Mouse (Mus musculus) spleen, embryonic (tissue): Measurements from ENCODE around the gene Tyk2.

Experiments used
- CTCF ChIA-PET: fragments of 350-600 bp; sonication (Branson Sonifier 250); formaldehyde crosslinking; loops from one replicate; lab custom pipeline; 2022; lab: Charles Lee

Tyk2 gene

DNA sequence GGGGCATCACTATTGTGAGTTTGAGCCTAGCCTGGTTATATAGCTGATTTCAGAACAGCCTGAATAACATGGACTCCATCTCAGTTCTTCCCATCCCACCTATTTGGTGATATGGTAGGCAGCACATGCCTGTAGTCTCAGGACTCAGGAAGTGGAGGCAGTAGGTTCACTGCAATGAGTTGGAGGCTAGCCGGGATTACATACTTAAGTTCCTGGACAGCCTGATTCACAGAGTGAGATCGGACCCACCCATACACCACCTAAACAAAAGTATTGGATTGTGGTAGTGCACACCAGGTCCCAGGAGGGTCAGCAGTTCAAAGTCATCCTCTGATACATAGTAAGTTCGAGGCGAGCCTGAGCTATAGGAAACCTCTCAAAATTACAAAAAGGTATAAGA lies 58.4 kb downstream of the Tyk2 start:
- CTCF ChIA-PET: interaction anchor here (0.6 kb wide), 1 partner anchor 42 kb away, joined by 3 read pairs; no protein-coding TSS in a partner anchor

DNA sequence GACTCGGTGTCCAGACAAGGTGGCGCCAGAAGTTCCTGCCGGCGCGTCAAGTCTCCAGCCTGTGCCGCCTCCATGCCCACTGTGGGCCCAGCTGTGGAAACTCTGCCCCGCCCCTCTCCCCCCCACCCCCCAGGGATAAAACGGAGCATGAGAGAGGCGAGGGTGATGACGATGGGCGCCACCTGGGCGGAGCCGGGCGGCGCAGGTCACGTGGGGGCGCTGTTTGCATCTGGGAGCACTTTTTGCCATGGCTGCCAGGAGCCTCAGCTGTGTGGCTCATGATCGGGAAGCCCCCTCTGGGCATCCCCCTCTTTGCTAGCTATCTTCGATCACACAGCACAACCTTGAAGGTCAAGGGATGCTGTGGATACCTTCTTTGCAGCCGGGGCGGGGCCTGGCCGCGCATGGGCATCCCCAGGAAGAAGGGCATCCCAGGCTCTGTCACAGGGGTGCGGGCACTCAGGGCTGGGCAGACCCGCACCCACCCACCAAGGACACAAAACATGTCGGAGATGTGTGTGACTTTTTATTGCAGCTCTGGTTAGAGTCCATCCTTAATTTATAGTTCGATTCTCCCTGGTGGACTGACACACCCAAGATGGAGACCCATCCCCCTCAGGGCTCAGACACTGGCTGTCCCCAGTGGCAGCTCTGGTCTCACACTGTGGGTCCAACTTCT lies 63.9 kb downstream of the Tyk2 start, which contains the start of gene Zglp1:
Gene Zglp1, minus strand, starts transcription at position 88 of the 679 bp plus-strand sequence.
- CTCF ChIA-PET: interaction anchor here (0.5 kb wide), 1 partner anchor 56 kb away, joined by 6 read pairs; no protein-coding TSS in a partner anchor

DNA sequence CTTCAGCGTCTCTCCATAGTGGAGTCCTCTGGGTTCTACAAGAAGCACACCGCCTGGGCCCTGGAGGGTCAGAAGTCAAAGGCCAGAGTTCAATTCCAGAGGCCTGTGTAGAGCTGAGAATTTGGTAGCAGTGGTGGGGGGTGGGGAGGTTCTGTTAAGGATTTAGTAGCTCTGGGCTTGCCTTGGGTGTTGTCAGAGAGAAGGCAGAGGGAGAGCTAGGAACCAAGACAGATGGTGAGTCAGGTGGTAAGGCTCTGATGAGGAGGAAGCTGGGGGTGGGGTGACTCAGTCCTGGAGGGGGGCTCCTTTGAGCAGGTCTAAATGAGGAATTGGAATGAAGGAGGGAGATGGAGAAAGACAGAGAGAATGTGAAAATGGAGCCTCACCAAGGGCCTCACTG lies 68.1 kb downstream of the Tyk2 start:
- CTCF ChIA-PET: no interaction called here
